Mouse (Mus musculus) left cerebral cortex, adult 8-10 months (tissue): ENCODE data around the gene Tmem30a. TPM values are rescaled to one million over a fixed set of nuclear protein-coding genes. Genes with fewer than 3 reads are reported as not detected.

Source experiments
- DNase-seq, 2 experiments: peaks; one replicate each; pipeline ENCODE4 v3.0.0; 2022; ENCODE audit warnings: low spot score in 2 of 2
- total RNA-seq, 4 experiments: library from RNA; stranded (reverse); gene quantifications; 2 replicates each; pipeline ENCODE4 v1.2.4; 2022

The Tmem30a gene
- total RNA-seq, 4 experiments from 2014 or later: 254 to 287 (median 270) TPM

GRCm38 (mm10) chr9:79796461-79797135, 3.3 kb upstream of the Tmem30a start:
- DNase-seq: no peak

GRCm38 (mm10) chr9:79795076-79795475, 1.8 kb upstream of the Tmem30a start:
- DNase-seq: no peak

DNA sequence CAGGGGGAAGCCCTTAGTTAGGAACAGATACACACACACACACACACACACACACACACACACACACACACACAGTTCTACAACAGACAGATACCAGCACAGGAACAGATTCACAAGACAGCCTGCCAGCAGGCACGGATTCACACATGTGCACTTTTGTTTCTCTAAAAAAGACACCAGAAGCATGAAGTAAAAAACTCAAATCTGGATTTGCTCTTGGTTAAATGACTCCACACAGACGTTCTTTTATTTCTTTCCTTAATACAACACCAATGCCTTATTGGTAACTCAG, 7.6 kb downstream of the Tmem30a start:
- DNase-seq: no peak

- DNase-seq: no peak
These were observed 8.1 kb downstream of the Tmem30a start for GRCm38 (mm10) chr9:79784934-79785793.

DNA sequence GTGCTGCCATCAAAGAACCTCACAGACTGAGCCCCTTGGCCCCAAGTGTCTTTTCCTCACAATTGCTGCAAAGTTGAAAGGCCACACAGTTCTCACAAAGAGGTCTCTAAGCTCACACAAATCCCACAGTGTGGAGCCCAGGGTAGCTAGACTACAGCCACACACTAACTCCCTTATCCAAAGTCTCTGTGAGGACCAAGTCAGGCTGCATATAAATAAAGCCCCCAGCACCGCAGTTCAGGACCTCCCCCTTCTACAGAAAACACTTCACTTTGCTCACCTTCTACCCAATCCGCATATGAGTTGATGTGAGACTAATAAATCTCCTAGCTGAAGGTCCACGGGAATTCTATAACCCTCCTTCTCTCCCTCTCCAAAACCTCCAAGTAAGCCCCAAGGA, 8.9 kb downstream of the Tmem30a start:
- DNase-seq: no peak

DNA sequence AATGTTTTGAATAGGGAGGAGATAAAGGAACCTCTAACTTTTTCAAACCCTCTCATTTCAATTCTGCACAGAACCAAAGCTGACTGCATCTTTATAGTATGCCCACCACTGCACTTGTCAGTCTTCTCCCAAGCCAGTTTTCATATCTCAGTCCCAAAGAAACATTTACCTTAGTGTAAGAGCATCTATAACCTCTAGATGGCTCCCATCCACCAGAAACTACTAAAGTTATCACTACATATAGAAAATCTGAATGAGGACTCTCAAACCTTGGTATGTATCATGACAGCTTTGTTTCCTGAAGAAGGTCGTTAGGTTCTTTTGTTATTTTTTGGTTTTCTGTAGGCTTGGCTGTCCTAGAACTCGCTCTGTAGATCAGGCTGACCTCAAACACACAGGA, 14.0 kb downstream of the Tmem30a start:
- no peak for DNase-seq

GRCm38 (mm10) chr9:79766991-79767545, 26.2 kb downstream of the Tmem30a start:
- no peak for DNase-seq

DNA sequence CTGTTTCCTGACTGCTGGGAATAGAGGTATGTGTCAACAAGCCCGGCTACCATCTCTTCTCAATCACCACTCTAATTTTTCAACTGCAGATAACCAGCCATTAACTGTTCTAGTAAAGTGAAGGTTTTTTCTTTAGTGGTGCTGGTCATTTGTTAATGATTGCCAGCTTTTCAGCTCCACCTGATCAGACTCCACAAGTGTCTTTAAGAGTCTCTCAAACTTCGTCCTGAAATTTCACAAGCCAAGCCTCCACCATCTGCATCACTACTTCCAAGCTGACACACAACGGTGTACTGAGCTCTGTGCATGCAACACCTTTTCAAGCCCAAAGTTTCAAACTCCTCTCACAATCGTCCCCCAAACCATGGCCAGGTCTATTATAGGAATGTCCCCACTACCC, 28.0 kb downstream of the Tmem30a start:
- no peak for DNase-seq

DNA sequence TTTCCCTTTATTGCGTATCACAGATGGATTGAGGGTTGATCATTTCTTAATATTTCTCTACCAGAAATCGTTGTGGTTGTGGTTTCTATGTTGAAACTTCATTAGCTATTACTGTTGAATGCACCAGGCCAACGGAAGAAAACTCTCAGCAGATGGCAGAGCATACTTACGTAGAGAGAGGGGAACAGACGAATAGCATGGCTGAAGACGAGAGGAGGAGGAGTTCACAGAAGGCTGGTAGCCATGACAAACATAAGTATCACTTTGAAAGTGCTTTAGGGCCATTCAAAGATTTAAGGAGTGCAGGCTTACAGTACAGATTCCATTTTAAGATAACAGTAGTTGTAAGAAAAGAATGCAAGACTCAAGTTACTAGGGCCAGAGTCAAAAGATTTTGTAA, 30.8 kb downstream of the Tmem30a start:
- DNase-seq: no peak

DNA sequence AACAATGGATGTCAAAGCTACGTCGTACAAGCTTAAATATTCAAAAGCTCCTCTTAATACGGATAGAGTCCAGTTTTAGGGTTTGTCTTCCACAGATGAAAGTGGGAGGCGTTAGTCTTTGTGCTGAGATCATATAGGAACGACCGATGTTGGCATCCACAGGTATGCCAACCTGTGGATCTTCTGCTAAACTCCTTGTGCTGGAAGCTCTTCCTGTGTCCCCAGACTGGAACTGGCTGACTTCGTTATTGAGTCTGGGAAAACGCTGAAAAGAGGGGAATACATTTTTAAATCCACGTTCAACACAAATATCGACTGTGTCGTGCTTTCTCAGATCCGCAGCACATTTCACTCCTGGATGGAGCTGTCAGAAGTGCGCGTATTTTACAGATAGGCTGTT, 33.2 kb downstream of the Tmem30a start:
- peak in 1 of 2 experiments; percentile 17 for DNase-seq

- peak; percentile 79 to 96 for DNase-seq
These were observed 33.8 kb downstream of the Tmem30a start, which contains the start of gene Cox7a2 for GRCm38 (mm10) chr9:79759385-79760005. TSS of gene Cox7a2 (minus strand) at chr9:79759878.

DNA sequence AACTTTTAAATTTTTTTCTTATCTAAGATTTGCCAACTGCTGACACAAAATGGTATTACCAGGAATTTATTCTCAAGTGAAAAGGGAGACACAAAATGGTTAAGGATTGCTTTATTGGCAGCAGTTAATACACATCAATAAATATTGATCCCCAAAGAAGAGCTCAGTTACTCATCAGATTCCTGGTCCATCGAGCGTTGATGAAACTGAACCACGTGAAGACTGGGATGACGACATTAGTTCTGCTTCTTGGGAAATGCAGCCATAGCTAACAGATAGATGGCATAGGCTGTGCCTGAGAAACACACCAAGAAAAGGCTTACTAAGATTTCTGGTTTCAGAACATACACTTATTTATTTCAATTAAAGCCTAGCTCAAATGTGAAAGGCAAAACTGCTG, 38.0 kb downstream of the Tmem30a start:
- no peak for DNase-seq

DNA sequence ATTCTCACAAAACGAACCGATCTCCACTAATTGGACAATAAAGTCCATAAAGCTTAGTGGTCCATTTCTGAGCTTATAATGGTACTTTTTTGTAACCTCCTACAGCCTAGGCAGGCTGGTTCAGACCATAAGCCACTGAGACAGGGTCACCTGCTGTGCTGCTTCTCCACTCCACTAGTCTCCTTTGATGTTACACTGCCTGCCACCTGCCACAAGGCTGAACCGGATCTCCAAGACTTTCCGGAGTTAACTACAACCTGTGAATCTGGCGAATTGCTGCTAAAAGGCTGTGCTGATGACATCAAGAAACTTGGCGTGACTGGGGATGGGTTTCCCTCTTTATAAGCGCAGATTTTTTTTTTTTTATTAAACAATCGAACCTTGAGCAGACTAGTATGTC, 41.5 kb downstream of the Tmem30a start:
- no peak for DNase-seq

GRCm38 (mm10) chr9:79750709-79751108, 42.6 kb downstream of the Tmem30a start:
- no peak for DNase-seq

DNA sequence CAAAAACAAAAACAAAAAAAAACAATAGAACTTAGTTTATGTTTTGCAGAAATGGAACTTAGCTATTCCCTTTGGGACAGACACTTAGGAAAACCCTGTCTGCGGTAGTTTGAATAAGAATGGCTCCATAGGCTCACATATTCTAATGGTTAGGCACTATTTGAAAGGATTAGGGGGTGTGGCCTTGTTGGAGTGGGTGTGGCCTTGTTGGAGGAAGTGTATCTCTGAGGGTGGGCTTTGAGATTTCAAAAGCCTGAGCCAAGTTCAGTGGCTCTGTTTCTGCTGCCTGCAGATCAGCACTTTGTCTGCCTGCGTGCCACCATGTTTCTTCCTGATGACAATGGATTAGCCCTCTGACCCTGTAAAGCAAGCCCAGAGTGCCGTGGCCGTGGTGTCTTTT, 48.3 kb downstream of the Tmem30a start:
- no peak for DNase-seq

GRCm38 (mm10) chr9:79735608-79736007, 57.7 kb downstream of the Tmem30a start:
- no peak for DNase-seq

DNA sequence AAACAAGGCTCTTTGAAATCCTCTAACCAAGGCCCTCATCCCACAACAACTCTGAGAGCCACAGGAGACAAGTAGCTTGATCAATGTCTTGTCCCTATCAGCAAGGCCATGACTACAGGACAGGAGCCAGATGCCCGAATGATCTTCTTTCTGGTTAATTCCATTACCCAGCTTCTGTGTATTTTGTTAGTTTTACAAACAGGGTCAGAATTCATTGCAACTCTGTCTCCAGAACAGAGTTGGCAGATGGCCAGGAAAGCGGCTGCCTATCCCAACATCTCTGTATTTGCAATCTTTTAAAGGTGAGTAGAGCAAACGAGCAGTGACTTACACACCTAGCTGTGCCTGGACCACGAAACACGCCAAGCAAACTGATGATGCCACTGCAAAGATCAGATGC, 63.0 kb downstream of the Tmem30a start:
- DNase-seq: no peak

- no peak for DNase-seq
These were observed 70.2 kb downstream of the Tmem30a start for GRCm38 (mm10) chr9:79723090-79723489.

DNA sequence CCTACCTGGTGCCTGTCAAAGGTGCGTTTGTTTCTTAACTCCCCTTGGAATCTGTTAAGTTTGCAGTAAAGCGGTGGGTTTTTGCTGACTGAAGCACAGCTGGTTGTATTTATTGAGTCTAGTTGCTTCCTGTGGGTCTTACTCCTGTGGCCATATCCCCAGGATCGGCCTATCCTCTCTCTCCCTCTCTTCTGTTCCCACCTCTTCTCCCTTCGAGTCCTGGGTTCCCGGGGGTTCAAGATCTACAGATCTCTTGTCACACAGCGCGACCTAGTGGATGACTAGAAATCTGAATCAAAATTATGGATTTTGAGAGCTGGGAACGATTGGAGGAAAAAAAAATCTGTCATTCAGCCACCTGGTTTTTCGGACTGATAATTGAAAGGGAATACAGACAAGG, 72.3 kb downstream of the Tmem30a start:
- no peak for DNase-seq

GRCm38 (mm10) chr9:79720143-79720542, 73.2 kb downstream of the Tmem30a start:
- DNase-seq: no peak

GRCm38 (mm10) chr9:79719451-79719850, 73.9 kb downstream of the Tmem30a start:
- DNase-seq: no peak
